Mouse (Mus musculus) lung, postnatal 4 days (tissue): Measurements from ENCODE around the gene Mark1.

Experiments
- DNase-seq, 2 experiments: peaks; one replicate each; pipeline ENCODE4 v3.0.0; 2021

The Mark1 gene

GRCm38 (mm10) chr1:184961853-184962252, 37.5 kb downstream of the Mark1 start:
- DNase-seq = no peak

- no peak for DNase-seq
These were observed 40.6 kb downstream of the Mark1 start for GRCm38 (mm10) chr1:184958818-184959217.

GRCm38 (mm10) chr1:184958388-184958787, 41.0 kb downstream of the Mark1 start:
- DNase-seq = no peak

GRCm38 (mm10) chr1:184951758-184952157, 47.6 kb downstream of the Mark1 start:
- DNase-seq = no peak

GRCm38 (mm10) chr1:184951057-184951456, 48.3 kb downstream of the Mark1 start:
- no peak for DNase-seq

GRCm38 (mm10) chr1:184938106-184938505, 61.3 kb downstream of the Mark1 start:
- no peak for DNase-seq

- no peak for DNase-seq
These were observed 63.4 kb downstream of the Mark1 start for GRCm38 (mm10) chr1:184935980-184936379.

GRCm38 (mm10) chr1:184935490-184935889, 63.9 kb downstream of the Mark1 start:
- DNase-seq = no peak

GRCm38 (mm10) chr1:184931097-184931496, 68.3 kb downstream of the Mark1 start:
- no peak for DNase-seq

- DNase-seq = no peak
These were observed 71.0 kb downstream of the Mark1 start for GRCm38 (mm10) chr1:184928382-184928781.

- DNase-seq = no peak
These were observed 71.5 kb downstream of the Mark1 start for GRCm38 (mm10) chr1:184927911-184928310.

- no peak for DNase-seq
These were observed 76.5 kb downstream of the Mark1 start for GRCm38 (mm10) chr1:184922824-184923223.

GRCm38 (mm10) chr1:184920057-184920456, 79.3 kb downstream of the Mark1 start:
- DNase-seq = no peak

- no peak for DNase-seq
These were observed 81.0 kb downstream of the Mark1 start for GRCm38 (mm10) chr1:184918227-184918888.

- DNase-seq = no peak
These were observed 87.0 kb downstream of the Mark1 start for GRCm38 (mm10) chr1:184912336-184912735.

GRCm38 (mm10) chr1:184911861-184912260, 87.5 kb downstream of the Mark1 start:
- peak in 1 of 2 experiments; percentile 56 for DNase-seq

- no peak for DNase-seq
These were observed 90.8 kb downstream of the Mark1 start for GRCm38 (mm10) chr1:184908558-184908957.

- DNase-seq = no peak
These were observed 93.2 kb downstream of the Mark1 start for GRCm38 (mm10) chr1:184905904-184906745.

- no peak for DNase-seq
These were observed 94.0 kb downstream of the Mark1 start for GRCm38 (mm10) chr1:184905371-184905770.

- no peak for DNase-seq
These were observed 95.7 kb downstream of the Mark1 start for GRCm38 (mm10) chr1:184903697-184904096.

- no peak for DNase-seq
These were observed 96.5 kb downstream of the Mark1 start for GRCm38 (mm10) chr1:184902886-184903285.

- DNase-seq = no peak
These were observed 102.0 kb downstream of the Mark1 start for GRCm38 (mm10) chr1:184897350-184897749.

- DNase-seq = no peak
These were observed 107.4 kb downstream of the Mark1 start for GRCm38 (mm10) chr1:184891998-184892397.

GRCm38 (mm10) chr1:184889454-184889853, 109.9 kb downstream of the Mark1 start:
- DNase-seq = no peak
